Comparison of ENCODE assay signal across 8 mouse cellular contexts in the genomic region with DNA sequence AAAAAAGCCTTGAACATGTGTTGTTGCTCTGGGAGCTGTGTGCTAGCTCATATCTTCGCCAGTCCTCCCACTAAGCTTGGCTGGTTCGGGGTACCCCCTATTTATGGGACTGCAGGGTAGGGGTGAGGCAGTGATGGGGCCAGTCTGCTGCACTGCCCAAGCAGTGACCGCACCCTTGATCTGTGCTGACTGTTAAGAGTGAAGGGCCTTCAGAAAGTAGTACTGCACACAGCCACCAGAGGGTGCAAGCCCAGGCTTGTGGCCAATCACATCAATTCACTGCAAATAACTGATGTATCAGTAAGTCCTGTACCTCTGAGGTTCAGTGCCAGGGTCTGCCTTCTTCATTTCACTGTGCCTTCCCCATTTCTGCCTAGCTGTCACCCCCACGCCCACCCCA. TPM values are rescaled to one million over a fixed set of nuclear protein-coding genes. Genes with fewer than 3 reads are reported as not detected.
DNase-seq lines count a peak whose midpoint lies in the region; ATAC-seq and TF ChIP-seq lines count a peak whose summit lies in the region.

No protein-coding gene starts in this region.

- peak; percentile 38; the same call in 1 of the 2 replicates for ATAC-seq in embryonic facial prominence, embryonic 12.5 days (ENCODE audit: insufficient number of reproducible peaks, insufficient read depth, low FRiP score, low TSS enrichment)
- ATAC-seq in heart, postnatal 0 days (ENCODE audit: insufficient read depth, low read depth): peak; percentile 34
- ATAC-seq in liver, postnatal 0 days: peak; percentile 72

- peak; percentile 89 for TF ChIP-seq CTCF in E14TG2a.4 (conservative IDR thresholded peaks at IDR 0.05; ENCODE audit: low read length)
- TF ChIP-seq CTCF in heart, postnatal 0 days (IDR thresholded peaks at IDR 0.05; ENCODE audit: low read depth): peak; percentile 86
- peak; percentile 93 for TF ChIP-seq CTCF in liver, postnatal 0 days (IDR thresholded peaks at IDR 0.05; ENCODE audit: low read depth)
- TF ChIP-seq CTCF in olfactory bulb, adult 2 months (IDR thresholded peaks at IDR 0.05; ENCODE audit: insufficient read depth, low read depth, low read length): peak; percentile 64

- TF ChIP-seq EP300 in heart, postnatal 0 days (IDR thresholded peaks at IDR 0.05; ENCODE audit: low read depth): no peak
- TF ChIP-seq EP300 in liver, postnatal 0 days (IDR thresholded peaks at IDR 0.05; ENCODE audit: low read depth): no peak

- H3K27me3 ChIP-seq in E14TG2a.4 (ENCODE audit: insufficient read depth, low read length): peaks cover 18% of the 10 kb centered on the region
- H3K27me3 ChIP-seq in embryonic facial prominence, embryonic 12.5 days: no peaks in the 10 kb centered on the region
- H3K27me3 ChIP-seq in heart, postnatal 0 days (ENCODE audit: control insufficient read depth, insufficient read depth, low read length): no peaks in the 10 kb centered on the region
- H3K27me3 ChIP-seq in liver, postnatal 0 days (ENCODE audit: insufficient read depth, low read length): peaks cover 6% of the 10 kb centered on the region; the same call in 1 of the 2 replicates

- peaks cover 48% of the 10 kb centered on the region for H3K36me3 ChIP-seq in E14TG2a.4 (ENCODE audit: insufficient read depth, low read length)
- peaks cover 26% of the 10 kb centered on the region for H3K36me3 ChIP-seq in embryonic facial prominence, embryonic 12.5 days
- H3K36me3 ChIP-seq in heart, postnatal 0 days (replicated peaks; ENCODE audit: control insufficient read depth, insufficient read depth, low read length): peaks cover 14% of the 10 kb centered on the region
- H3K36me3 ChIP-seq in liver, postnatal 0 days (replicated peaks; ENCODE audit: insufficient read depth, low read length): peaks cover 17% of the 10 kb centered on the region

- H3K4me1 ChIP-seq in E14TG2a.4 (replicated peaks; ENCODE audit: low read depth, low read length): peaks cover 12% of the 10 kb centered on the region
- peaks cover 5% of the 10 kb centered on the region for H3K4me1 ChIP-seq in embryonic facial prominence, embryonic 12.5 days
- peaks cover 32% of the 10 kb centered on the region for H3K4me1 ChIP-seq in heart, postnatal 0 days (ENCODE audit: control insufficient read depth, insufficient read depth)
- H3K4me1 ChIP-seq in liver, postnatal 0 days (ENCODE audit: insufficient read depth): peaks cover 7% of the 10 kb centered on the region
- peaks cover 10% of the 10 kb centered on the region for H3K4me1 ChIP-seq in olfactory bulb, adult 2 months (ENCODE audit: control insufficient read depth, insufficient read depth, low read length)

- no peaks in the 10 kb centered on the region for H3K9me3 ChIP-seq in E14TG2a.4 (ENCODE audit: low read length)
- no peaks in the 10 kb centered on the region for H3K9me3 ChIP-seq in embryonic facial prominence, embryonic 12.5 days
- no peaks in the 10 kb centered on the region for H3K9me3 ChIP-seq in heart, postnatal 0 days (replicated peaks; ENCODE audit: control insufficient read depth, low read length)
- H3K9me3 ChIP-seq in liver, postnatal 0 days (ENCODE audit: low read length): no peaks in the 10 kb centered on the region

- DNase-seq in adrenal gland, postnatal 4 days (ENCODE audit: low spot score in 2 of 2): peak; percentile 49 to 62
- peak; percentile 58 for DNase-seq in heart, postnatal 0 days (ENCODE audit: low spot score)
- DNase-seq in kidney, postnatal 36 days: peak; percentile 71 to 92
- DNase-seq in liver, postnatal 0 days: peak; percentile 82
- peak; percentile 73 for DNase-seq in thymus, postnatal 25 days

- no peak overlapping the region for H3K27ac ChIP-seq in embryonic facial prominence, embryonic 12.5 days
- no peak overlapping the region for H3K27ac ChIP-seq in heart, postnatal 0 days (ENCODE audit: low read depth)
- H3K27ac ChIP-seq in liver, postnatal 0 days (ENCODE audit: low read depth): no peak overlapping the region
- H3K27ac ChIP-seq in olfactory bulb, adult 2 months (ENCODE audit: insufficient read depth, low read depth, low read length): no peak overlapping the region

- no peak overlapping the region for H3K4me3 ChIP-seq in E14TG2a.4 (replicated peaks; ENCODE audit: low read length)
- no peak overlapping the region for H3K4me3 ChIP-seq in embryonic facial prominence, embryonic 12.5 days
- H3K4me3 ChIP-seq in heart, postnatal 0 days (ENCODE audit: low read depth, low read length): no peak overlapping the region
- no peak overlapping the region for H3K4me3 ChIP-seq in liver, postnatal 0 days (ENCODE audit: low read depth, low read length)
- H3K4me3 ChIP-seq in olfactory bulb, adult 2 months (ENCODE audit: insufficient read depth, low read depth, low read length): no peak overlapping the region

- H3K9ac ChIP-seq in embryonic facial prominence, embryonic 12.5 days: no peak overlapping the region
- H3K9ac ChIP-seq in heart, postnatal 0 days (replicated peaks; ENCODE audit: low read depth, low read length): no peak overlapping the region
- H3K9ac ChIP-seq in liver, postnatal 0 days (replicated peaks): no peak overlapping the region

- no peak for TF ChIP-seq POLR2A in olfactory bulb, adult 2 months (IDR thresholded peaks at IDR 0.05; ENCODE audit: insufficient read depth, low read depth, low read length)

- 38% methylated on average over 4 of the region's 4 CpGs for WGBS in embryonic facial prominence, embryonic 12.5 days
- WGBS in heart, postnatal 0 days: 38% methylated on average over 4 of the region's 4 CpGs
- 50% methylated on average over 4 of the region's 4 CpGs for WGBS in liver, postnatal 0 days (ENCODE audit: insufficient replicate concordance)
- 26% methylated on average over 4 of the region's 4 CpGs for WGBS in olfactory bulb, adult 2 months

- no peak overlapping the region for H3K4me2 ChIP-seq in embryonic facial prominence, embryonic 12.5 days (replicated peaks)
- H3K4me2 ChIP-seq in heart, postnatal 0 days (ENCODE audit: low read depth, low read length): no peak overlapping the region
- H3K4me2 ChIP-seq in liver, postnatal 0 days (ENCODE audit: low read depth, low read length): no peak overlapping the region

RNA-seq across cellular contexts. Expression of gene Nudt14, which starts 13.9 kb away (rescaled TPM):
- total RNA-seq in adrenal gland, postnatal 4 days (2021): 10 to 100 TPM; 42.1 to 46.3 TPM
- polyA plus RNA-seq in embryonic facial prominence, embryonic 12.5 days (2016; fragmentation: Nextera tagmentation; extraction: Ambion mirVana): 83.0 and 87.2 TPM in 2 replicates
- total RNA-seq in heart, postnatal 0 days (2014; rRNA removed; ENCODE audit: low replicate concordance): 13.5 and 33.9 TPM in 2 replicates
- 28.2 and 33.2 TPM in 2 replicates for polyA plus RNA-seq in heart, postnatal 0 days (2015; fragmentation: Nextera tagmentation; extraction: Ambion mirVana)
- polyA plus RNA-seq in liver, postnatal 0 days (2015; fragmentation: Nextera tagmentation; extraction: Ambion mirVana): 30.0 and 30.6 TPM in 2 replicates
- not detected in 2 replicates for polyA plus RNA-seq in olfactory bulb, adult 2 months (2012; ENCODE audit: insufficient read depth, insufficient read length, low replicate concordance, missing spikeins)

RNA-seq across cellular contexts. Expression of gene Btbd6, which starts 20.5 kb away (rescaled TPM):
- 10 to 100 TPM; 27.1 to 29.2 TPM for total RNA-seq in adrenal gland, postnatal 4 days (2021)
- 25.6 and 27.4 TPM in 2 replicates for polyA plus RNA-seq in embryonic facial prominence, embryonic 12.5 days (2016; fragmentation: Nextera tagmentation; extraction: Ambion mirVana)
- total RNA-seq in heart, postnatal 0 days (2014; rRNA removed; ENCODE audit: low replicate concordance): 62.7 and 70.2 TPM in 2 replicates
- 20.4 and 21.6 TPM in 2 replicates for polyA plus RNA-seq in heart, postnatal 0 days (2015; fragmentation: Nextera tagmentation; extraction: Ambion mirVana)
- 4.1 and 4.7 TPM in 2 replicates for polyA plus RNA-seq in liver, postnatal 0 days (2015; fragmentation: Nextera tagmentation; extraction: Ambion mirVana)
- not detected in 2 replicates for polyA plus RNA-seq in olfactory bulb, adult 2 months (2012; ENCODE audit: insufficient read depth, insufficient read length, low replicate concordance, missing spikeins)

RNA-seq across cellular contexts. Expression of gene Jag2, which starts 26.2 kb away (rescaled TPM):
- total RNA-seq in adrenal gland, postnatal 4 days (2021): 10 to 100 TPM; 15.2 to 18.3 TPM
- polyA plus RNA-seq in embryonic facial prominence, embryonic 12.5 days (2016; fragmentation: Nextera tagmentation; extraction: Ambion mirVana): 7.9 and 8.8 TPM in 2 replicates
- total RNA-seq in heart, postnatal 0 days (2014; rRNA removed; ENCODE audit: low replicate concordance): 22.7 and 58.5 TPM in 2 replicates
- 1.8 and 3.3 TPM in 2 replicates for polyA plus RNA-seq in heart, postnatal 0 days (2015; fragmentation: Nextera tagmentation; extraction: Ambion mirVana)
- 0.14 and 0.22 TPM in 2 replicates for polyA plus RNA-seq in liver, postnatal 0 days (2015; fragmentation: Nextera tagmentation; extraction: Ambion mirVana)
- not detected in 2 replicates for polyA plus RNA-seq in olfactory bulb, adult 2 months (2012; ENCODE audit: insufficient read depth, insufficient read length, low replicate concordance, missing spikeins)

RNA-seq across cellular contexts. Expression of gene Brf1, which starts 44.7 kb away (rescaled TPM):
- 10 to 100 TPM; 81.9 to 82.9 TPM for total RNA-seq in adrenal gland, postnatal 4 days (2021)
- polyA plus RNA-seq in embryonic facial prominence, embryonic 12.5 days (2016; fragmentation: Nextera tagmentation; extraction: Ambion mirVana): 81.9 and 83.0 TPM in 2 replicates
- 26.0 and 51.9 TPM in 2 replicates for total RNA-seq in heart, postnatal 0 days (2014; rRNA removed; ENCODE audit: low replicate concordance)
- polyA plus RNA-seq in heart, postnatal 0 days (2015; fragmentation: Nextera tagmentation; extraction: Ambion mirVana): 24.5 TPM in 2 replicates
- polyA plus RNA-seq in liver, postnatal 0 days (2015; fragmentation: Nextera tagmentation; extraction: Ambion mirVana): 17.0 and 18.4 TPM in 2 replicates
- not detected in 2 replicates for polyA plus RNA-seq in olfactory bulb, adult 2 months (2012; ENCODE audit: insufficient read depth, insufficient read length, low replicate concordance, missing spikeins)

RNA-seq across cellular contexts. Expression of gene Pacs2, which starts 58.5 kb away (rescaled TPM):
- total RNA-seq in adrenal gland, postnatal 4 days (2021): 10 to 100 TPM; 46.0 to 50.4 TPM
- 19.0 and 19.4 TPM in 2 replicates for polyA plus RNA-seq in embryonic facial prominence, embryonic 12.5 days (2016; fragmentation: Nextera tagmentation; extraction: Ambion mirVana)
- 20.4 and 38.5 TPM in 2 replicates for total RNA-seq in heart, postnatal 0 days (2014; rRNA removed; ENCODE audit: low replicate concordance)
- polyA plus RNA-seq in heart, postnatal 0 days (2015; fragmentation: Nextera tagmentation; extraction: Ambion mirVana): 4.3 and 5.1 TPM in 2 replicates
- polyA plus RNA-seq in liver, postnatal 0 days (2015; fragmentation: Nextera tagmentation; extraction: Ambion mirVana): 3.9 and 4.0 TPM in 2 replicates
- polyA plus RNA-seq in olfactory bulb, adult 2 months (2012; ENCODE audit: insufficient read depth, insufficient read length, low replicate concordance, missing spikeins): not detected in 2 replicates

Comparison
In these comparisons a context has a peak if more than half of its experiments do, and no peak if none do; other contexts are left out.
1. RNA of gene Nudt14, which starts 13.9 kb away (polyA plus RNA-seq): 83.0 to 87.2 TPM in embryonic facial prominence, embryonic 12.5 days, 30.0 to 30.6 TPM in liver, postnatal 0 days and 28.2 to 33.2 TPM in heart, postnatal 0 days; not detected in olfactory bulb, adult 2 months; every median in the first group is over 10 times any median in the second.
2. Peak in every context shown above with its lines, with median percentiles within 50 percentile points of each other: CTCF ChIP-seq, DNase-seq and ATAC-seq.